Mouse (Mus musculus): ENCODE results near the gene Gm21976.
A peak's percentile ranks its signal among the peaks of the same experiment; 100 is the strongest.

The Gm21976 gene

DNA sequence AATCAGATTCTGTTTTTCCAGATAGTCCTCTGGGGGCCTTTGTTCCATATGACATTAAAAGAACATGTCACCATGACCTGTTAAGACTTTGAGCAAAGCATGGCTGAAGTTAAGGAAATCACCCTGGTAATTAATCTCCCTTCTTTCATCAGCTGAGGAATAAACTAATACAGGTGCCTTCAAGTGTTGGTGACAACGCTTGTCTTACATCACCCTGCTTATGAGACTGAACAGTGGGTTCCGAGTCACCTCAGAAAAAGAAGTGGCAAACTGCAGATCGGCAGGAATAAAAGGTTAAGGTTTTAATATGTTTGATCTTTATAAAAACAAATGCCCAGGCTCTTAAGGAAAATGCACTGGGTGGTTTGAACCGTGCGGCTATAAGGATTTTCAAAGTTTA is at the start of gene Gm21976:
Gm21976 (plus strand) TSS at position 202 of the 400 bp plus-strand sequence.
- no peak for DNase-seq

DNA sequence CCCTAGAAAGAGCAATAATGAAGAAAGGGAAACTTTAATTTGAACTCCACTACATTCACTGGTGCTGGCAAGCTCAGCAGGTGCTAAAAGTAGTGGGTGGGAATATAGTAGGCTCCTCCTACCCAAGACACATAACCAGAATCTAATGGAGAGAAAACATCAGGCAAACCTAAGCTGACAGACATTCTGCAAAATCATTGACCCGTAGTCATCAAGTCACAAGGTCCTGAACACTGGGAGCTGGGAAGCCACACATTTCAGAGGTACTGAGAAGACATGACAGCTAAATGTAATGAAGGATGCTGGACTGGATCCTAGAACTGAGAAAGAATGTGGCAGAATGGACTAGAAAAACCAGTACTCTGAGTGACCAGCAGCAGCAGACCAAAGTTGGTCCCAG is 49.2 kb upstream of the Gm21976 start:
- no peak for DNase-seq

DNA sequence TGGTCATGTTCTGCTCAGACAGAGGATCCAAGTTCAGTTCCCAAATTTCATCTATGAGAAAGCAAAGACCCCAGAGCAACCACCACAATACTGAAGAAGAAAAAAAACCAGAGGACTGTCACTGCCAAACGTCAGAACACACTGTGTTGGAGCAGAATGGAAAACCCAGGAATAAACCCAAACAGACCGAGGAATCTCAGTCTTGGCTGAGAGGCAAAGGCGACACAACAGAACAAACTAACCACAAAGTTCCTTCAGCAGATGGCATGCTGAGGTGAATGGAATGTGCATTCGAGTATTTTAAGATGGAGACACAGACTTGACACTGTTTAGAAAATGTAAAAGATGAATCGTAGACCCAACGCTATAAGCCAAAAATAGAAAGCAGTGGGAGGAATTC is 44.2 kb upstream of the Gm21976 start:
- DNase-seq = no peak

DNA sequence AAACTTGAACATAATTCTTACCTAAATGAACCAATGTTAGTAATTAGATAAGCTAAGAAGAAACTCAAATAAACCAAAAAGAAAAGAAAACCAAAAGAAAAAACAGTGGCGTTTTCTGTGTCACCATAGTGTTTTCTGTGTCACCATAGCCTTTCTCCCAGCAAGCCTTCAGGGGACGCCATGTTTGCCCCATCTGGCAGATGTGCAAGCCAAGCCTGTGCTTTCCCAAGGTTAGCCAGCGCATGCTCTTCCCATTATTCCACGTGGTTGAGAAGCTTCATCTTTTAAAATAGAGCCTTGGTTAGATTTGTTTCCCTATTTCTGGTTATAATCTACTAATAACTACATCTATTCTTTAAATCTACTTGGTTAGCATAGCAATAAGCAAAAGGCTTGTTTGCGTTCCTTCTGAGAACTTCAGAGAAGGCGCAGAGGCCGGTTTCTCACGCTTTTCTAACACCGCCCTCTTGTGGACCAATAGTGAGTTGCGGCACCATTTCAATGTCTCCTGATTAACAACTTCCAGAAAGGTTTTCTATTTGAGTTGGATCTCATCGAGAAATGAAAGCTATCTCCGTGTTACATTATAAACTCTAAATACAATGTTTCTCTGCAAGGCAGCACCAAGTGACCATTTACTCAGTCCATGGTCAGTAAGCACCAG is 39.6 kb upstream of the Gm21976 start:
- peak; percentile 65 to 67 for DNase-seq

DNA sequence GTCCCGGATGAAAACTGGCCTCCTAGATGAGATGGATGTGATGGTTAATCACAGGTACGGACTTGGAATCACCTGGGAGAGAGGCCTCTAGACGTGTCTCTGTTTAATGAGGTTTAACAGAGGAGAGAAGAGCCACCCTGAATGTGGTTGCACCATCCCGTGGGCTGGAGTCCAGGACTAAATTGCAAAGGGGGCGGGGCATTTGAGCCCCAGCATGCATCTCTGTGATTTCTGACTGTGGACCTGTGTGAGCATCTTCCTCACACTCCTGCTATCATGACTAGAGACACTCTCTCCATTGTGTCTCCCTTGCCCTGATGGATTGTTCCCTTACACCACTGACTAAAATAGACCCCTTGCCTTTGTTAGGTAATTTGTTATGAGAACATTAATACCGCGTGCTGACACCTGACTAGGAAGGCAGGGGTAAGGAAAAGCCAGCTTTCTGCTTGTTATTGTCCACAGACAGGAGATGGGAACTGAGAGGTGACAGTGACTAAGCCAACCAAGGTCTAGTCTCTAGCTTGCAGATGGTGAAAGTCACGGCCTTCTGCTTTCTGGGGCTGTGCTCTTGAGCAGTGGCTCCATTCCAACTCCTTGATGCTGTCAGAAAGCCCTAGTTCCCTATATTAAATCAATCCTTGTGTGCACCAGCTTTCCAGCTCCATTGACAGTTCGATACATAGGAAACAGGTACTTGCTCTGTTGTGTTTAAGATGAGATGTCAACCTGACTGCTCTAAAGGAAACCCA is 38.0 kb upstream of the Gm21976 start:
- no peak for DNase-seq

DNA sequence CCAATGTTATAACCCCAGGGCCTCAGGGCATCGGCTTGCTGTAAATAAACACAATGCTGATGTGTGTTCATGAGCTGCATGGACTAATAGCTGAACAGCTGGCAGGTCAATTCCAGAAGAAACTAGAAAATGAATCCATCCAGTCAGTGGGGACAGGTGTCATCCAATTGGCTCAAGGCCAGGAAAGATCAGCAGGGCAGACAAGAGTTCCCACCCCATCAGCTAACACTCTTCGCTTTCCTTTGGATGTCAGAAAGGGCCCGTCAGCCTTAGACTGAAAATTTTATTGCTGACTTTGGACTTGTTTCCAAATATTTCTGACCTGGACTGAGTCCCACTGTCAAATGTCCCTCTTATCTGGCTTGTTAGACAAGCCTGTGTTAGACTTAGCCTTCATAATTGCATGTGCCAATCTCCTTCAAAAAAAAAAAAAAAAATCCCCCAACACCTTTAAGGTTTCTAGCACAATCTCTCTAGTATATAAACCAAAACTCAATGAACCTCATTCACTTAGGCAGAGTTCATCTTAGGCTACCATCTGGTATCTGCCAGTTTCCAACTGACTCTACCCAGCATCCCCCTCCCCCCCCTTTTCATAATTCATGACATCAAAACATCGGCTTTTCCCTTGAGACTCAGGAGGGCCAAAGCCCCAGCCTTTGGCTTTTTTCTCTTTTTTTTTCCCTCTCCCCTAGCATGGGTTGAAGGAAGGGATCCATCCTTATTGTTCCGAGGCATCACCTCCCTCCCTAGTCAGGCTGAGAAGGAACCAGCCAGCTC is 34.9 kb upstream of the Gm21976 start:
- DNase-seq = no peak

DNA sequence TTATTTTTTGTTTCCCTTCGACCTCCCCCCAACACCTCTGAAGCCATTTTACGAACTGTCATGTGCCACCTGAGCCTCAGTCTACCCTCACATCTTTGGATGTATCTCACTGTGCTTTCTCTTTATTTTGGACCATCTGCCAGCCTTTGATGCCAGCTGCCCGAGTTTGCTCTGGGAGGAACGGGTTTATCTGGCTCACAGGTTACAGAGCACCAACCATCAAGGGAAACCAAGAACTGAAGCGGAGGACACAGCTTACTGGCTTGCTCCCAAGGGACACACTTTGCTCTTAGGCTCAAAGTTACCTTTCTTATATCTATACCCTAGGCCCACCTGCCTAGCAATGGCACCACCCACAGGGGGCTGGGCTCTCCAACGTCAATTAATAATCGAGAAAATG is 34.3 kb upstream of the Gm21976 start:
- no peak for DNase-seq

DNA sequence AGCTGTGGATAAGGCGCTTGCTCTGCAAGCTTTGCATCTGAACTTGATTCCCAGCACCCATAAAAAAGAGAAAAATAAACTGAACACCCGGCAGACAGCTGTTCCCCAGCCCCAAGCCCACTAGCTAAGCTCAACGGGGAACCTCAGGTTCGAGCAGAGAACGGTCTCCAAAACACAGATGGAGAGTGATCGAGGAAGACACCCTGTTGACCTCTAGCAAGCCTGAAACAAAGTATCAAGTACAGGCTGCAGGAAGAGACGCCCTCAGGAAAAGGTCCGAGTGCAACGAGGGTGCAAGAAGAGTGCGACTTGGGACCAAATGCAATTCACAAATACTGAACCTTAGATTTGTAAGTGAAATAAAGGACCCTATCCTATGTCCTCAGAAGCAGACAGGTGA is 30.1 kb upstream of the Gm21976 start:
- no peak for DNase-seq

DNA sequence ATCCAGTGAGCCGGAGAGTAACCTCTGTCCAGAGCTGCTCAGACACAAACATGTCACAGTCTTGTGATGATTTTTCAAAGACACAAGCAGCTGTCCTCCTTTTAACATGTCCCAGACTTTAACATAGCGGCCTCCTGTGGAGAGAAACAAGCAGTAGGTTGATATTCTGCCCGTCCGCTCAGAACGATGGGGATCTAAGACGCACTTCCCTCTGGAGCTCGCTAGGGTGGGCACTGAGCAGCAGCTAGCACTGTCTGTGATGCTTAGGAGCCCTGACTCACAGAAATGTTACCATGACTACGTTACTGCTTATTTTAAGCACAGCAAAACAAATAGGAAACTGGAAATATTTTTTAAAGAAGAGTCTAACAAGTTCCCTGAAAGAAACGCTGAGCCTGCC is 24.8 kb upstream of the Gm21976 start:
- no peak for DNase-seq

DNA sequence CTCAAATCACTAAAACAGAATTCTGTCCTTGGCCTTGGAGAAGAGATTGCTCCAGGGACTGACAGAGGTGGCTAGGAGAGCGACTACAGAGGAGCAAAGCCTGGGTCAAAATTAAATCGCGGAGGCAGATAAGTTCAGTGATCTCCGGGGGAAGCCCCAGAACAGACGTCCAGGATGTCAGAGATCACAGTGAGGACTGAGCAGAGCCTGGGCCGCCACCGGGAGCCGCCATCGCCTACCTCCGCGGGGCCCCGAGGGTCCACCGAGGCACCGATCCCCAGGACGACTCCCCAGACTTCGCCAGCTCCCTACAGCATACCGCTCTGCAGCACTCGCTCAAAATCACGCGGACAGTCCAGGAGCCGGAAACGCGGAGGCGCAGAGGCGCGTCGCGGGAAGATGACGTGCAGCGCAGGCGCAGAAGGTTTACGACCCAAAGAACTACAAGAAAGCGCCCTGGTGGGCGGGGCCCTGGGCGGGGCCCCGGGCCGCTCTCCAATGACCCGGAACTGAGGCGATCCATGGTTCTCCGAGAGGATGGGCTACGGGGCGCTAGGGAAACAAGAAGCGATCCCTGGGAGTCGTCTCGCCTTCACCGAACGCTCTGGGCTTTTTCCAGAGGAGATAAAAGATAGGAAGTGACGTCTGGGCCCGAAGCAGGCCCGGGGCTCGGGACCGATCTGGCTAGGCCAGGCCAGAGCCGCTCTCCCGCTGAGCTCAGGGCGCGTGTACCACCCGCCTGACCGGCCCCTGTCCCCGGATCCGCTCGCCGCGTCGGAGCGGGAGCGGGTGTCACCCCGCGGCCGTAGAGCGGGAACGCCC is 16.8 kb upstream of the Gm21976 start, which contains the start of the genes Utp15 and Ankra2:
Utp15 (minus strand) TSS at position 406 of the 822 bp plus-strand sequence.
Ankra2 (plus strand) TSS at position 439 of the 822 bp plus-strand sequence.
- peak; percentile 97 to 98 for DNase-seq

DNA sequence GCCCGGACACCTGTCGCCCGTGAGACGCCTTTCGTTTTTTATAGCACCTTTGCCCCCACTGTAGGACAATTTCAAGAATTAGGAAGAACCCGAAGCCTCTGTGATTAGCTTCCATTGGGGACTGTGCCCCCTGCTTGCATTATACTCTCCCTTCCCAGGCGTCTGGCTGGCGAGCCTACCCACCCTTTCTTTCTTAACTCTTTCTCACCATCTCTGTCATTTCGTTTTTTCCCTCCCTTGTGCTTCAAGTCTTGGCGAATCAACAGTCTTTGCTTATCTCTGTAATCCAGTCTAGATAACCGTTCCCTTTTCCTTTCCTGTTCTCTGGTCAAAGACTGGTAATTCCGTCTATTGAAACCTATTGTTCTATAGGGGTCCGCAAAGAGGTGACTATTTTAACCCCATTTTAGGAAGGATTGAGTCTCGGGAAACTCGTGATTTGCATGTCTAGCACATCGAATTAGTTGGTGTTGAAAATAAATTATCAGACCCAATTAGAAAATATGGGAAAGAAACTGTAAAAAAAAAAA is 16.2 kb upstream of the Gm21976 start:
- no peak for DNase-seq

DNA sequence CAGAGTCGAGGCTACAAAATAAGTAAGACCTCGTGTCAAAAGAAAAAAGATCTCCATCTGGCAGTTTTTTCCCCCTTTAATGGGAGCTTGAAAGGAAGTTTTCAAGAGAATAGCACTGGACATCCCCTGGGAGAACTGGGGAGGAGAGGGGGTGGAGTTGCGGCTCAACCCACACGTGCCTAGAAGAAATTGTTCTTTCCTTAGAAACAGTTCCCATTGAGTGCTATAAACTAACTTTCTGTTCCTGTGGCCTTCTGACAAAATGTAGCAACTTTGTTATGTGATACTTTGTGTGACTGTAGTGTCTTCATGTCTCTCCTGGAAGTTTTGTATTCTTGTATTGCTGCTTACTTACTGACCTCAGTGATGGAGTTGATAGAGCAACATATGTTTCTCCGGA is 15.6 kb upstream of the Gm21976 start:
- peak in 1 of 2 experiments; percentile 3 for DNase-seq

DNA sequence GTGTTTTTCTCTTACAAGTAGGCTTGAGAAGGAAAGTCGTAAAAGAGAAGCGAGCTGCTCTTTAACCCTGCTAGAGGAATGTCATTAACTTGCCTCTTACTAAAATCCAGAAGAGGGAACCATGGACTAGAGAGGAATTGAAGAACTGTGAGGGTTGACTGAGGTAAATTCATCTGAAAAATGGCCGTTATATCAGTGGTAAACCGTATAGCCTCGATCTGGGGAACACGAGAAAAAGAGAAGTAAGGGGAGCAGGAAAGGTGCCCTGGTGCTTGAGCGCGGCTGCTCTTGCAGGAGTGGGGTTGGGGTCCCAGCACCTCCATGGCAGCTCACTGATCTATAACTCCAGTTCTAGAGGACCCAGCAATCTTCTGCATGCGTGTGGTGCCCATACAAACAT is 5.7 kb upstream of the Gm21976 start:
- DNase-seq = no peak

DNA sequence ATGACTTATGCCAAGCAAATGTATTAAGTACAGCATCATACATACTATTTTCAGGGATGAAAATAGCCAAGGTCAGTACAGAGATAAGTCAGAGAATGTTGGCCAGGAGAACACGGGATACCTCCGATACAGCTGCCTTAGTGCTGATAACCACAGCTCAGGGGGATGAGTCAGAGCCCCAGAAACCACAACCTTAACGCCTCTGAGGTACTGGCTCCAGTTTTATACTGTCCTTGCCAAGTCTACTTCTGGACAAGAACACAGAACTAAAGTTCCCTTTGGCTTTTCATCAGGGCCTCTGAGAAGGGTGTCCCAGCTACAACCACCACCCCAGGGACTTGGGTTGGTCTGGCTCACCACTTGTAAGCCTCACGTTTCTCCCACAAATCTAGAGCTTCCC is 4.0 kb upstream of the Gm21976 start:
- no peak for DNase-seq

DNA sequence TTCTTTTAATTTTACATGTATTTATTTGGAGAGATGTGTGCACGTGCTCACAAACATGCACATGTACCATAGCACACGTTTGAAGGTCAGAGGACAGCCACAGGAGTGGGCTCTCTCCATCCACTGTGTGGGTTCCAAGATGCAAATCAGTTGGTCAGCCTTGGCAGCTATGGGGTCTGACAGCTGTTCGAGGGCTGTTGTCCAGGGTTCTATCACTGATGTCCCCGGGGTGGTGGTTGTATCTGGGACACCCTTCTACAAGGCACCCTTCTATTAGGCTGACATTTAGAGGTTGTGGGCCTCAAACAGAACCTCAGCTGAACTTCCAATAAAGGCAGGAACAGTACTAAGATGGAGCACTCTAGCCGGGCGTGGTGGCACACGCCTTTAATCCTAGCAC is 3.4 kb upstream of the Gm21976 start:
- DNase-seq = no peak

DNA sequence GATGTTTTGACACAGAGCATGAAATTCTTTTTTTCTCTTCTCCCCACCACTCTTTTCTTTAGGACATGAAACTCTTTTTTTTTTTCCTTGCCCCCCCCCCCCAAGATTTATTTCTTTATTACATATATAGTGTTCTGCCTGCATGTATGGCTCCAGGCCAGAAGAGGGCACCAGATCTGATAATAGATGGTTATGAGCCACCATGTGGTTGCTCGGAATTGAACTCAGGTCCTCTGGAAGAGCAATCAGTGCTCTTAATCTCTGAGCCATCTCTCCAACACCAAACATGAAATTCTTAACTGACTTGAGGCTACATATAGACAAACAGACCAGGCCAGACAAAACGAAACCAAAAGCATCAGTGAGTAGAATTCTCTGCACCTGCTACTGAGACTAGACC is 2.2 kb upstream of the Gm21976 start:
- no peak for DNase-seq

DNA sequence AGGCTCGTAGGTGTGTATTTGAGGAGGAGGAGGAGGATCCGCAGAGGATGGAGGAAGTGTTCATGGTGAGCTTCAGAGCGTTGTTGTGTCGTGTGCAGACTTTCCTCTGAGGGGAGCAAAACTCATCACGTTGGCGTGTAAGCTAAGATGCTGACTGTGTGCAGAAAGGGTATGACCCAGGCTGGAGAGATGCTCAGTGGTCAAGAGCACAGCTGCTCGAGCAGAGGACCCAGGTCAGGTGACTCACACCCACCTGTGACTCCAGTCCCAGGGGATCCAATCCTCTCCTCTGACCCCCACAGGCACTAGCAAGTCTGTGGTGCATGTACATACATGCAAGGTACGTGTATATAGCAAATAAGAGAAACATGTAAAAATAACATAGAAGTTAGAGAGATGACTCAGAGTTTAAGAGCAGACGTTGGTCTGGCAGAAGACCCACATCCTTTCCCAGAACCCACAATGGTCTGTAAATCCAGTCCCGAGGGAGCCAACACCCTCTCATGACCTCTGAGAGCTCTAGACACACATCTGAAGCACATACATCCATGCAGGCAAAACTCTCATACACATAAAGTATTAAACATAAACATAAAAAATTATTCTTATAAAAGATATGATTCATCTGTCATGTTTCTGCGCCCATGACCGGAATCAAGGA is 1.4 kb downstream of the Gm21976 start:
- DNase-seq = no peak

DNA sequence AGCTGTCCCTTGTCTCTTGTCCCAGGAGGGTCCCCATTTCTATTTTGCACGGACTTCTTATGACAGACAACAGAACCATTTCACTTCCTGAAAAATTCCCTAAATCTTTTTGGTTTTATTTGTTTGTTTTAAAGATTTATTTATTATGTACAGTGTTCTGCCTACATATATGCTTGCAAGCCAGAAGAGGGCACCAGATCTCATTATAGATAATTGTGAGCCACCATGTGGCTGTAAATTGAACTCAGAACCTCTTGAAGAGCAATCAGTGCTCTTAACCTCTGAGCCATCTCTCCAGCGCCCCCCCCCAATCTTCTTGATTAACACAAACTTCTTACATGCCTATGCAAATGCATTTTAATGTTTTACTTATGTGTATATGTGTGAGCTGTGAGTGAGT is 11.0 kb downstream of the Gm21976 start:
- no peak for DNase-seq

DNA sequence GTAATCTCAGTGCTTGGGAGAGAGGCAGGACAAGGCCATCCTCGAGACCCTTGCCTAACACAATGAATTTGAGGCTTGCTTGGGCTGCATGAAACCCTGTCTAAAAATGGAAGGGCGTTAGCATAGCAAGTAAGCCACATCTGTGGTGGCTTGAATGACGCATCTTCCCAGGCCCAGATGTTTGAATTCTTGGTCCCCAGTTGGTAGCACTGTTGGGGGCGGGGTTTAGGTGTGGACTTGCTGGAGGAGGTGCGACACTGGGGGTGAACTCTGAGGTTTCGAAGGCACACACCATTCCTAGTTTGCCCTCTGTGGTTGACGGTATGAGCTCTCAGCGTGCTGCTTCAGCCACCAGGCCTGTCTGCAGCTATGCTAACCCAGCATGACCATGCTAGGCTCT is 12.0 kb downstream of the Gm21976 start:
- no peak for DNase-seq

DNA sequence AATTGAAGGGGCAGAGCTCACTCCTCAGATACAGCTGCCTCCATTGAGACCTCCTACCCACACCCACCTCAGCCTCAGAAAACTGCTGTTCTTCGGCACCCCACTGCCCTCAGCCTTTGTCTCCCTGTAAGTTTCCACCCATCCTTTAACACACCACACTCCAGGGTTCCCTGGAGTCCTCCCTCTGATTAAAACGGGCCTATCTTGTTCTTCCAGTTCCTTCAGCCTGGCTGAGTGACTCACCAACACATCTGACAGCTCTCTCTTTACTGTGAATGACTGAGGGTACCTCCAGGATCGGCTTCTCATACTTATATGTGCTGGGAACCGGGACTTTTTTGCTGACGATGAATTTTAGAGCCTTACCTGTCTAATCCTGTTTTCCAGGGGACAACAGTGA is 16.4 kb downstream of the Gm21976 start:
- no peak for DNase-seq

DNA sequence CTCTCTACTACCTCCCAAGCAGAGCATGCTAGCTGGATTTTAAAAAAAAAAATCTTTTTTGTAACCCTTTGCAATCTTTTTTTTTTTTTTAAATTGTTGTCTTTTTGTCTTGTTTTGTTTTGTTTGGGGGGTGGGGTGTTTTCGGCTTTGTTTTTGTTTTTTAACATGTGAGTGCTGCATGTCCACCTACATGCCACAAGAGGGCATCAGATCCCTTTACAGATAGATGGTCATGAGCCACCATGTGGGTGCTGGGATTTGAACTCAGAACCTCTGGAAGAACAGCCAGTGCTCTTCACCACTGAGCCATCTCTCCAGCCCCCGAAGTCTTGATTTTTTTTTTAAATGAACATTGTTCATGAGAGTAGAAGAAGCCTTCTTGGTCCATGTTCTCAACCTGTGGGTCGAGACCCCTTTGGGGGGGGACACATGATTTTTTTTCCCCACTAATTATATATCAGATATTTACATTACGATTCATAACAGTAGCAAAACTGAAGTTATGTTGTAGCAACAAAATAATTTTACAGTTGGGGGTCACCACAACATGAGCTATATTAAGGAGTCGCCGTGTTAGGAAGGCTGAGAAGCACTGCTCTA is 18.3 kb downstream of the Gm21976 start:
- no peak for DNase-seq
